Mouse (Mus musculus) G1E-ER4 (cell line): ENCODE measurements around the gene Paqr7. TPM values are rescaled to one million over a fixed set of nuclear protein-coding genes. Genes with fewer than 3 reads are reported as not detected.

Experiments
- GATA1 ChIP-seq: IDR thresholded peaks from one replicate; pipeline ENCODE4 v1.8.0; 2012; ENCODE audit warnings: low read length, inconsistent platforms
- polyA plus RNA-seq: library from polyadenylated mRNA; stranded (reverse); fragments of >175 nt; gene quantifications from 2 replicates; pipeline ENCODE4 v1.2.3, GENCODE M21; 2012

Gene Paqr7
- polyA plus RNA-seq, 1 experiment: 4.1 TPM

- no peak for TF ChIP-seq GATA1
Observed at GRCm38 (mm10) chr4:134510845-134511411, 14.4 kb downstream of the Paqr7 start, which contains the start of gene Aunip. Aunip (plus strand) TSS chr4:134510999.

- TF ChIP-seq GATA1: no peak
Observed at GRCm38 (mm10) chr4:134511730-134512129, 15.2 kb downstream of the Paqr7 start.

- no peak for TF ChIP-seq GATA1
Observed at GRCm38 (mm10) chr4:134512798-134513197, 16.3 kb downstream of the Paqr7 start.

GRCm38 (mm10) chr4:134514309-134514930 is 17.9 kb downstream of the Paqr7 start:
- no peak for TF ChIP-seq GATA1

GRCm38 (mm10) chr4:134515614-134516013 is 19.1 kb downstream of the Paqr7 start:
- TF ChIP-seq GATA1: no peak

- TF ChIP-seq GATA1: no peak
Observed at GRCm38 (mm10) chr4:134516981-134517380, 20.5 kb downstream of the Paqr7 start.

- no peak for TF ChIP-seq GATA1
Observed at GRCm38 (mm10) chr4:134517719-134518118, 21.2 kb downstream of the Paqr7 start.

- TF ChIP-seq GATA1: no peak
Observed at GRCm38 (mm10) chr4:134518541-134518940, 22.0 kb downstream of the Paqr7 start.

- TF ChIP-seq GATA1: no peak
Observed at GRCm38 (mm10) chr4:134519281-134519680, 22.8 kb downstream of the Paqr7 start.

- no peak for TF ChIP-seq GATA1
Observed at GRCm38 (mm10) chr4:134523447-134523846, 26.9 kb downstream of the Paqr7 start.

GRCm38 (mm10) chr4:134525806-134526205 is 29.3 kb downstream of the Paqr7 start:
- TF ChIP-seq GATA1: no peak

- TF ChIP-seq GATA1: no peak
Observed at GRCm38 (mm10) chr4:134526220-134526619, 29.7 kb downstream of the Paqr7 start.

GRCm38 (mm10) chr4:134532928-134533327 is 36.4 kb downstream of the Paqr7 start:
- no peak for TF ChIP-seq GATA1

- TF ChIP-seq GATA1: no peak
Observed at GRCm38 (mm10) chr4:134533421-134533820, 36.9 kb downstream of the Paqr7 start.

- TF ChIP-seq GATA1: no peak
Observed at GRCm38 (mm10) chr4:134534124-134534886, 37.8 kb downstream of the Paqr7 start.

GRCm38 (mm10) chr4:134534932-134535786 is 38.7 kb downstream of the Paqr7 start, which contains the start of gene Mtfr1l:
Mtfr1l (minus strand) TSS chr4:134535387.
- no peak for TF ChIP-seq GATA1

GRCm38 (mm10) chr4:134535787-134536151 is 39.3 kb downstream of the Paqr7 start:
- no peak for TF ChIP-seq GATA1
